Mouse (Mus musculus) E14TG2a.4 (cell line): Measurements from ENCODE around the gene Dtx1.

Source experiments
- CTCF ChIP-seq: conservative IDR thresholded peaks from 2 replicates; pipeline ENCODE4 v1.5.1; 2014; ENCODE audit warnings: low read length
- NANOG ChIP-seq: IDR thresholded peaks from 2 replicates; pipeline ENCODE4 v1.6.1; 2014; ENCODE audit warnings: borderline replicate concordance, low read length, mixed read lengths

- TF ChIP-seq CTCF (no peak), NANOG (no peak)
Observed at GRCm38 (mm10) chr5:120690417-120690816, 21.3 kb downstream of the Dtx1 start.
